Mouse (Mus musculus) inflammation-experienced regulatory T-cells, adult 6 months (primary cell): ENCODE results near the gene Spice1. TPM values are rescaled to one million over a fixed set of nuclear protein-coding genes. Genes with fewer than 3 reads are reported as not detected.

Experiments
- ATAC-seq: one replicate; pipeline ENCODE4 v1.8.0; 2017
- polyA plus RNA-seq, 3 experiments: library from polyadenylated mRNA; unstranded; fragments of 100-300 nt; shearing (Covaris generic); gene quantifications; one replicate each; pipeline ENCODE4 v1.2.1; 2017

The Spice1 gene
- polyA plus RNA-seq, 3 experiments from 2014 or later: 22.2 to 25.8 (median 25.3) TPM

DNA sequence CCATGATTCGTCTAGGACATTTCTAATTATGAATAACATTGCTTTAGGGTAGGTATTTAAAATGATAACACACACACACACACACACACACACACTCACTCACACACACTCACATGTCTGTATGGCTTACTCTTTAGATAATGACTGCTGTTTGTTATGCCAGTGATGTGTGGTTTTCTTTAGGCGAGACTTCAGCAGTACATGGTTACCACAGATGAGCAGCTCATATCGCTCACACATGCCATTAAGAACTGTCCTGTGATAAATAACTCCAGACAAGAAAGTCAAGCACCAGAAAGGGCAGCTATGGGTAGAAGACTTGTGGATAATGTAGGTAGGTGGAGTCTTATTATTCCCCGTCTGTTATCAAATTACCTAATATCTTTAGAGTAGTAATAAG lies 28.5 kb downstream of the Spice1 start:
- ATAC-seq: no peak

DNA sequence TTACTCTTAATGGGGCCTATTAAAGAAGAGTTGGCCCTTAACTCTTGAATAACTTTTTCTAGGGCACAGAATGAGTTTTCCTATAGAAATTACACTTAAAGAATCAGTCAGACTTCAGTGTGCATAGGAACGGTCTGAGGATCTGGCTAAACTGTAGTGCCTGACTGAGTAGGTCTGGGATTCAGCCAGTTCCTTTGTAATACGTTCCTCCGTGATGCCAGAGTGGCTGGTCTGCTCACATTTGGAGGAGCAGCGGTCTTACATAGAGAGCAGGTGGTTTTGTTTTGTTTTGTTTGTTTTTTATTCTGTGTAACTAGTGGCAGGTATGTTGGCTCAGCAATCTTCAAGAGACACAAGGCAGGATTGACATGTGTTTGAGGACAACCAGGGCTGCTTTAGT lies 33.1 kb downstream of the Spice1 start:
- ATAC-seq: no peak

DNA sequence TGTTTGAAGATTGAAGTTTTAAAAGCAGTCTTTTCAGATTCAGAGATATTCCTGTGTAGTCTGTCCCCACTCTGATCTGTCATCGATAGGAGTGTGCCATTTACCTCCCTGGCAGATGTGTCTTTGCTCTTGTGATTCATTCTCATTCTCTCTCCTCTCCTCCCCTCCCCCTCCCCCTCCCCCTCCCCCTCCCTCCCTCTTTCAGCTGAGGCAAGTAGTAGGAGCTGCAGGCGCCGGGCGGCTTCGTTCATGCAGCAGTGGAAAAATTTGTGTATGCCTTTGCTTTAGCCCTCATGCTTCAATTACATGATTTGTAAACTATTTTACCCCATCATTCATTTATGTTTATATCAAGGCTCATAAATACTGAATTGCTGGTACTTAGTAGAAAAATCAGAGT lies 34.7 kb downstream of the Spice1 start:
- no peak for ATAC-seq

DNA sequence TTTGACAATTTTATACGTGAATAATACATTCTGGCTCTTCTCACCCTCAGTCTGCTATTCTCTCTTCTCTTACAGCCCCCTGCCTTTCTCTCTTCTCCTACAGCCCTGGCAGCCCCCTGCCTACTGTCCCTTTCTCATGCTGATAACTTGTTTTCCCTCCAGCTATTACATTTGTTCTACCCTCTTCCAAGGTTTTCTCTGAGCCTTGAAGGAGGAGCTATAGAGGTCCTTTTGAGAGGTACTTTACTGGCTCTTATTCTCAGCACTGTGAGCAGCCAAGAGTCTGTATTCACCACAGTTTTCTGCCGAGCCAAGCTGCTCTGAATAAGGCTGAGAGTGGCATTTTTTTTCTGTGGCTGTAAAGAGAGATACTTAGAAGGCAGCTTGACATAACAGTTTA lies 36.6 kb downstream of the Spice1 start:
- ATAC-seq: no peak

DNA sequence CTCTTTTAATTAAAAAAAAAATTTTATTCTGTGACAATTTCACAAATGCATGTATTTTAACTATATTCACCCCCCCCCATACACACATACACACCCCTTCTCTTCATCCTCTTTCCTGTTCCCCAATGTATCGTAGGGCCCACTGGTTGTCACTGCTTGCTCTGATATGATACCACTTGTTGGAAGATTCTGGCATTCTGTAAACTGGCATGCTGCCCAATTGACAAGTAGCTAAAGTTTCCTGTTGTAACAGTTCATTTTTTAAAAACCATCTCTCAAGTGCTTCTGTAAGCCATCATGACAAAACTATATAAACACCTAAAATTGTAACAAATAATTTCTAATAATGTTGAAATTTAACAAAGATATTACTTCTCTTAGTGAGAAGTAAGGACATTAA lies 37.3 kb downstream of the Spice1 start:
- no peak for ATAC-seq

DNA sequence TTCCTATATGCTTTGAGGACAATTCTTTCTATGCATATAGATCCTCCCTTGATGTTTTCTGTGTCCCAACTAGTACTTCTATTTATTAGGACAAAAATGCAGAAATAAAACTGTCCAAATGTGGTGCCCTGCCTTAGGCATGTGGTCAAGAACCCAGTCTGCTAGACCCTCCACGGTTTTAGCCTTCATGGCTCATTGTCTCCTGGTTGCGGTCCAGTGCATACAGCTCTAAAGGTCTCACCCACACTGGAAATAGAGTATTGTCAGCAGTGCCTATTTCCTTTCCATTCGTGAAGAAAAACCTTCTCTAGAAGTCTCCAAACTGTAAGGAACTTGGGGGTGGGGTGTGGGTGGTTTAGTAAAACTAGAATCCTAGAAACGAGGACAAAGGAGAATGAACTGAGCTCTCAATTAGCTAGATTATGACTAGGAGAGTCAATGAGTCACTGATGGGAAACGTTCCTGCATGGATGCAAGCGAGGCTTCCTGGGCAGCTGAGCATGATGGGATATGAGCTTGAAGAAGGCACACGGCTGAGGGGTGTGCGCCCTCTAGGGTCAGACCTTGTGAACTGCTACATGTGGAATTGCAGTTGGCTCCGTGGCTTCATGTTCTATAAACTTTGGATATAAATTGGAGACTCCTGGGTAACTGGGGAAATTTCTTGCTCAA lies 45.1 kb downstream of the Spice1 start:
- ATAC-seq: peak; percentile 77

DNA sequence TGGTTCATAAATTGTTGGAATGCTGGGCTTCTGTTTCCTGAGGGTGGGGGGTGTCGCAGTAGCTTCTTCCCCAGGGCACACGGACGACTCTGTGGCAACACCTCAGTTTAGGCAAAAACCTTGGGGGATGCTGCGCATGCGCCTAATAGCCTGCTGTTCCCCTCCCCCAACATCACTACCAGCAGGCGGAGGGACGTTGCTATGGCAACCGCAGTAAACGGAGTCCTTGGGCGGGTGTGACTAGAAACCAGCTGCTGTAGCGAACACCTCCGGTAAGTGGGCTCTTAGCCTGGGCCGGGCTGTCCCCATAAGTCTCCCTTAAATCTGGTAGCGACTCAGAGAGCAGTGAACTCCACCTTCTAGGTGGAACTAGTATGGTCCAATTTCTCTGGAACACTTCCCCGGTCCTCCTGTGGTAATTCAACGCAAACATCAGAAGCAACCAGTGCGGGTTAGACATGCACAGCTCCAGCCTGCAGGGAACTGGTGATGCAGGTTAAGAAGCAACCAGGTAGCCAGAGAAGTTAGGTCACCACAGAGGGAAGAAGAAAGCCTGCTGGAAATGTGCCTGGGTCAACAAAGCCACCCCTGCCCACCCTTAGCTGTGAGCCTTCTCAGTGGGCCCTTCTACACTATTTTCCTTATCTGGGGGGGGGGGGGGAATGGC lies 47.8 kb downstream of the Spice1 start, which contains the start of gene Cfap44:
TSS of gene Cfap44 (plus strand) at position 220 of the 667 bp plus-strand sequence.
- peak; percentile 67 for ATAC-seq

DNA sequence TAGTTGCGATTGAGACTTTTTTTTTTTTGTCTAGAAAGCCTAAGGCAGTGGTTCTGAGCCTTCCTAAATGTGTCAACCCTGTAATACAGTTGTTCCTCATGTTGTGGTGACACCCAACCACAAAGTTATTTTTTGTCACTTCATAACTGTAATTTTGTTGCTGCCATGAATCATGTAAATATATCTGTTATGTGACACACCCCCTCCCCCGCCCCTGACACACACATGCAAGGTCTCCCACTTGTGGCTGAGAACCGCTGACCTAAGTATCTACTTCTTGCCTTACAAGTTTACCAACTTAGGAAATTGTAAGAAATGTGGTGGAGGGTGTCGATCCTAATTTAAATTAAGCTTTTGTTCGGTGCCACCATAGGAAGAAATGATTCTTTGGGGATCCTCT lies 58.0 kb downstream of the Spice1 start:
- no peak for ATAC-seq

DNA sequence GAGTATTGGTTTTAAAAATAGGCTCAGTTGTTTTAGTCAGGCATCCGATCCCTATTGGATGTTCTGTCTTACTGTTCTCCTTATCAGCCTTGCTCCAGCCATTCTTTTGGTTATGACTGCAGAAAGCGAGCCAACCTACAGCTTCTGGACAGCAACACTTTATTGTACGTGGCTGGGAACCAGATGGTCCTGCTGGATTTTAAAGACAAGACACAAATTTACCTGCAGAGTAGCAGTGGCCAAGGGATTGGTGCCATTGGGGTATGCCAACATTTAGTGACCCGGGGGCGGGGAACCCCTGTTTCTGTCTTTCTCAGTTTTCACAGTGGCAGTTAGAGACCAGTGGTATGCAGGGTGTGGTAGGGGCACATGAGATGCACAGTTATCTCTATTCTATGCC lies 60.3 kb downstream of the Spice1 start:
- ATAC-seq: no peak

DNA sequence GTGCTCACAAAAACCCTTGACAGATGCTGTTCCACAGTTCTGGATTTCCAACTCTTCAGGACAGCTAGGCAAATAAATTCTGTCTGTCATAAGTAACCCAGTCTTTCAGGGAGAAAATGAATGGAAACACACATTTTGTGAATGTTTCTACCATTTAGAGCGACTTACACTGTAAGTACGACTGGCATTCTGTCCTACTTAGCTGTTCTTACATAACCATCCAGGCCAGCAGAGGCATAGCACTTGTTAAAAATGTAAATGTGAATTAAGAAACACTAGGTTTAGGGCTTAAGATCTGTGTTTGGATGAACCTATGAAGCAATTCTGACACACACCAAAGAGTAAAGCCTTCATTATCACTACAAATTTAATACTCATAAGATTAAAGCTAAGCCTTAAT lies 61.4 kb downstream of the Spice1 start:
- ATAC-seq: no peak

DNA sequence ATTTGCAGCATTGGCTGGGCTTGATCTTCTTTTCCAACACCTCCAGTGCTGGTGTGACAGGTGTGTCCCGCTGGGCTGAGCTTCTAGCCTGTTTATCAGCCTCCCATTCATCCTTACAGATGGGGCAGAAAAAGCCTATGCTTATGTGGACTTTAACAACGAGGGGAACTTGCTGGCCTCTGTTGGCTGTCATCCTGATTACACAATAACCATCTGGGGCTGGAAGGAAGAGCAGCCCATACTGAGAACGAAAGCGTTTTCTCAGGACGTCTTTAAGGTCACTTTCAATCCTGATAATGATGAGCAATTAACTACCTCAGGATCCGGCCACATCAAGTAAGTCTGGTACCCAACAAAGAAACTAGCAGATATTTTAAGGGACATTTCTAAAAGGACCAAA lies 63.3 kb downstream of the Spice1 start:
- ATAC-seq: no peak

DNA sequence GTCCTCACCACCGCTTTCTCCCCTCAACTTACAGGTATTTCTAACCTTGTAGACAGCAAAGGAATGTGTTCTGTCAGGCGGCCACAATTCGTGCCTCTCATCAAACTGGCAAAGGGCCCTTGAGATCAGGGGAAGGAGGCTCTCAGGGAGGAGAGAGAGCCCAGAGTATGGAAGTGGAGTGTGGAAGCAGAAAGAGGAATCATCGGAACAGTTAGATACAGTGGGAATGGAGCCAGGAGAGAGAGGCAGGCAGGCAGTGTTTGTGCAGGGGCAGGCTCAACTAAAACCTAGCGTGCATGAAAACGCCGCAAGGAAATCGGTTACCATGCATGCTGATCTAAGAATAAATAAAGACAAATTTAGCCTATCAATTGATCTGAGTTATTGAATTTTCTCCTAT lies 70.7 kb downstream of the Spice1 start:
- no peak for ATAC-seq

DNA sequence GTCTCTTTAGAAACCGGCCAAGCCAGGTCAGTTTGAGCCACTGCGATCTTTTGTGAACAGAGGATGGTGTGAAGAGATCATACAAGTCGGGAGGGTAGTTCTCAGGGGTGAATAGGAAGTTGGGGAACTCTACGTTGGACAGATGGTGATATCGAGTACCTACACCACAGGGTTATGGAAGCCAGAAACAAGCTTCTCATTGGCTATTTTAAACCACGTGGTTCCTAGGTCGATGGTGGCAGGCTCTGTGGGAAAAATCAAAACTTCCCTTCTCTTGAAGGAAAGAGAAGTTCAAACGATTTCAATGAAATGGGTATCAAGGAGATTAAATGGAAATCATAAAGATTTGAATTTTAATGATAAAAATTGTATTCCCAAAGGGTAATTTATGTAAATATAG lies 74.8 kb downstream of the Spice1 start:
- no peak for ATAC-seq

DNA sequence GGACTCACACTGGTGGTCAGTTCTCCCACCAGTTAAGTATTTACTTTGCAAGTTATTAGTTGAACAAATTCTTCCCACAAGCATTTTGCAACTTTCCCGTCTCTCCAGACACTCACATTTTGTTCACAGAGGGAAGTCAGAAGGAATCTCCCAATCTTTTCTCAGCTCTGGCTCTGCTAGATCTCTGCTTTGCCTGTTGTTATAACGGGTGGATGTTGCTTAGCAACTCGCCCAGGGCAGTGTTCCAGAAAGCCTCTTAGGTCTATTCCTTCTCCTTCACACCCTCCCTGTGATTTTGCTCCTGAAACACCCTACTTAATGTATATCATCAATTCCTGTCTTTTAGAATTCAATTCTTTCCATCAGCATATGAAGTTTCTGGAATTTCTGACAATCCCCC lies 76.6 kb downstream of the Spice1 start:
- ATAC-seq: no peak

DNA sequence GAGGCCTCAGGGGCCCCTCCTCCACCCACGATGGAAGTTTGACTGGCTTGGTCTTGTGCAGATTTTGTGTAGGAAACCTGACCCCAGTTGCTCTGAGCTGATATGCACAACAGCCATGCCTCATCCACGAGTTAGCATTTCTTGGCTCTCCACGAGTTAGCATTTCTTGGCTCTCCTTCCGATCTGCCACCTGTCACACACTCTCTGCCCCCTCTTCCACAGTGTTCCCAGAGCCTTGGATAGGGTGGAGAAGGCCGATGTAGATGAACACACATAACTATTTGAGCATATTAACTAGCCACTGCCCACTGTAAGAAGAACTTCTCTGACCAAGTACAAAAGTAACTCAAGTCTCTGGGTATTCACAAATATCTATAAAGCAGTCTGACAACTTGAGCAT lies 81.5 kb downstream of the Spice1 start:
- no peak for ATAC-seq

DNA sequence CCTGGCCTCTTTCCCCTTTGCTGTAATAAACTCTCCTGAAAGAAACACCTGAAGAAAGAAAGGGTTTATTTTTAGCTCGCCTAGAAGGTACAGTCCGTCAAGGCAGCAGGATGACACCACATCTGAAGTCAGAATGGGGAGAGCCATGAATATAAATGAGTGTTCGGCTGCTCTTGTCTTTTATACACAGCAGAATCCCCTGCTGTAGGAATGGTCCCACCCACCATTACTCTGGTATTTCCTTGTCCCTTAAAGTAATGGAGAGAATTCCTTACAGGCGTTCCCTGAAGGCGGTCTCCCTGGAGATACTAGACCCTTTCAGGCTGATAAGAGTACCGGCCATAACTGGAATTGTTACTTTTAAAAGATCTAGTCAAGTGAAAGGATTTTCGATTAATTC lies 83.1 kb downstream of the Spice1 start:
- no peak for ATAC-seq

DNA sequence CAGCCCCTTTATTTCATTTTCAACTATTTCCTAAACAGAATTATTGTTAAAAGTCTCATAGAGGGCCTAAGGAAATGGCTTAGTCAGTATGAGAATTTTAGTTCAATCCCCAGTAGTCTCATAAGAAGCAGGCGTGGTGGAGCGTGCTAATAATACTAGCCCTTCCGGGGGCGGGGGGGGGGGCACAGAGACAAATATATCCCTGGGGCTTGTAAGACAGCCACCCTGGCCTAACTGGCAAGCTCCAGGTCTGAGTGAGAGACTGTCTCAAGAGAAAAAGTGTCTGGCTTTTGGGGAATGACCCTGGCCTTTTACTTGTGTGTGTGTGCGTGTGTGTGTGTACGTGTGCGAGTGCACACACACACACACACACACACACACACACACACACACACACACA lies 88.0 kb downstream of the Spice1 start:
- ATAC-seq: no peak

DNA sequence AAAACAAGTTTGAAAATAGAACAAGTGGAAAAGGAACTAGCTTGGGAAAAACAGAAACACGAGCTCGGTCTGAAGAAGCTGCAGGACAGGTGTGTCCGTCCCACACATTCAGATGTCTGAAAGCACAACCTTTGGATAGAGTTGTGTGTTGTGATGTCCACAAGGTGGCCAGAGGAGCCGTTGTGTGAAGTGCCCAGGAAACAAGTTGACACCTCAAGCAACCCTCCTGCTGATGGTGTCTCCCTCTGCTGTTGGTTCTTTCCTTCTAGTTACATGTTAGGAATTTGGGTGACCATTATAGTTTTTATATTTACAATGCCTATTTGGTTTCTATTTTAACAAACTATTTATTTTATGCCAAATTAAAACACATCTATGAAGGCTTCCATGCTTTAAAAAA lies 88.6 kb downstream of the Spice1 start:
- no peak for ATAC-seq

Other genes starting within 250 kb of the Spice1 start
- gene Atp6v1a, start 207.4 kb upstream of the Spice1 start, polyA plus RNA-seq: 10 to 100 TPM; 31.2 to 43.0 (median 36.4) TPM
- gene Naa50, start 207.3 kb upstream of the Spice1 start, polyA plus RNA-seq: 10 to 100 TPM; 22.5 to 49.0 (median 24.8) TPM
- 1 to 10 TPM; 3.2 to 6.5 (median 5.5) TPM for gene Usf3, start 173.9 kb upstream of the Spice1 start, polyA plus RNA-seq
- gene Sidt1, start 13.9 kb upstream of the Spice1 start, polyA plus RNA-seq: 10 to 100 TPM; 26.2 to 29.9 (median 29.5) TPM
- not detected for gene Cfap44, start 47.7 kb downstream of the Spice1 start, polyA plus RNA-seq
- gene Boc, start 211.8 kb downstream of the Spice1 start, polyA plus RNA-seq: under 1 TPM; 0.20 to 0.42 (median 0.41) TPM